Mouse (Mus musculus): Measurements from ENCODE around the gene Selenof. TPM values are rescaled to one million over a fixed set of nuclear protein-coding genes. Genes with fewer than 3 reads are reported as not detected.
A peak's percentile ranks its signal among the peaks of the same experiment; 100 is the strongest.

Selenof gene
- polyA plus RNA-seq, 1 experiment = 264 TPM

- peaks cover 38% of the 10 kb centered on the region for H3K36me3 ChIP-seq (ENCODE audit: control insufficient read depth, insufficient read depth)
- TF ChIP-seq TCF3 (IDR thresholded peaks at IDR 0.05; ENCODE audit: insufficient read length, low read depth) = no peak
- no peak for TF ChIP-seq USF1 (IDR thresholded peaks at IDR 0.05; ENCODE audit: low read depth)
- peak in 1 of 3 experiments; percentile 32 for TF ChIP-seq MYOG (IDR thresholded peaks at IDR 0.05; ENCODE audit: control insufficient read depth in 1 of 3, insufficient read depth in 1 of 3, insufficient read length in 2 of 3, low read depth in 2 of 3)
- peak in 1 of 3 experiments; percentile 32 for TF ChIP-seq MYOD1 (IDR thresholded peaks at IDR 0.05; ENCODE audit: control insufficient read depth in 1 of 3, insufficient read length in 2 of 3, low read depth in 2 of 3)
- H3K79me2 ChIP-seq (ENCODE audit: control insufficient read depth, insufficient read depth) = peaks cover 87% of the 10 kb centered on the region
- H3ac ChIP-seq (ENCODE audit: control insufficient read depth, insufficient read length) = no peak overlapping the region
- no peak overlapping the region for H3K4me3 ChIP-seq
- H3K4me2 ChIP-seq (ENCODE audit: low read depth) = no peak overlapping the region
- H3K27me3 ChIP-seq (ENCODE audit: control insufficient read depth, insufficient read depth, insufficient read length) = no peaks in the 10 kb centered on the region
Measured at GRCm38 (mm10) chr3:144589189-144589890, 19.2 kb downstream of the Selenof start.

- TF ChIP-seq MAX (IDR thresholded peaks at IDR 0.05; ENCODE audit: low read depth) = no peak
- TF ChIP-seq POLR2A (IDR thresholded peaks at IDR 0.05; ENCODE audit: insufficient read length, low read depth) = no peak
- TF ChIP-seq MYOG (IDR thresholded peaks at IDR 0.05; ENCODE audit: control insufficient read depth in 1 of 3, insufficient read depth in 1 of 3, insufficient read length in 2 of 3, low read depth in 2 of 3) = no peak
- no peak for TF ChIP-seq E2F4 (IDR thresholded peaks at IDR 0.05; ENCODE audit: insufficient read depth)
- TF ChIP-seq REST (IDR thresholded peaks at IDR 0.05; ENCODE audit: insufficient read depth, insufficient read length) = no peak
- H3ac ChIP-seq (ENCODE audit: control insufficient read depth, insufficient read length) = no peak overlapping the region
- no peaks in the 10 kb centered on the region for H3K27me3 ChIP-seq (ENCODE audit: control insufficient read depth, insufficient read depth, insufficient read length)
- H3K4me3 ChIP-seq = no peak overlapping the region
- H3K79me2 ChIP-seq (ENCODE audit: control insufficient read depth, insufficient read depth) = peaks cover 58% of the 10 kb centered on the region
- H3K4me2 ChIP-seq (ENCODE audit: low read depth) = no peak overlapping the region
- peaks cover 64% of the 10 kb centered on the region for H3K36me3 ChIP-seq (ENCODE audit: control insufficient read depth, insufficient read depth)
Measured at GRCm38 (mm10) chr3:144592992-144593785, 23.1 kb downstream of the Selenof start.

GRCm38 (mm10) chr3:144597121-144597520, 27.0 kb downstream of the Selenof start:
- Histone ChIP-seq H3ac (ENCODE audit: control insufficient read depth, insufficient read length) (no peak overlapping the region), H3K36me3 (ENCODE audit: control insufficient read depth, insufficient read depth) (peaks cover 55% of the 10 kb centered on the region), H3K27me3 (ENCODE audit: control insufficient read depth, insufficient read depth, insufficient read length) (no peaks in the 10 kb centered on the region), H3K79me2 (ENCODE audit: control insufficient read depth, insufficient read depth) (peaks cover 24% of the 10 kb centered on the region), H3K4me2 (ENCODE audit: low read depth) (no peak overlapping the region), H3K4me3 (no peak overlapping the region)
- TF ChIP-seq SRF (IDR thresholded peaks at IDR 0.05; ENCODE audit: control insufficient read depth, insufficient read length, low read depth) (no peak), TCF3 (IDR thresholded peaks at IDR 0.05; ENCODE audit: insufficient read length, low read depth) (no peak), MAX (IDR thresholded peaks at IDR 0.05; ENCODE audit: low read depth) (no peak), POLR2A (IDR thresholded peaks at IDR 0.05; ENCODE audit: insufficient read length, low read depth) (no peak), TCF12 (IDR thresholded peaks at IDR 0.05; ENCODE audit: insufficient read depth, poor library complexity, severe bottlenecking) (no peak), REST (IDR thresholded peaks at IDR 0.05; ENCODE audit: insufficient read depth, insufficient read length) (no peak), MYOG (IDR thresholded peaks at IDR 0.05; ENCODE audit: control insufficient read depth in 1 of 3, insufficient read depth in 1 of 3, insufficient read length in 2 of 3, low read depth in 2 of 3) (no peak), E2F4 (IDR thresholded peaks at IDR 0.05; ENCODE audit: insufficient read depth) (no peak), CEBPB (IDR thresholded peaks at IDR 0.05; ENCODE audit: insufficient read depth, poor library complexity, severe bottlenecking) (no peak), MYOD1 (IDR thresholded peaks at IDR 0.05; ENCODE audit: control insufficient read depth in 1 of 3, insufficient read length in 2 of 3, low read depth in 2 of 3) (no peak), POLR2AphosphoS2 (IDR thresholded peaks at IDR 0.05; ENCODE audit: insufficient read length, low read depth) (no peak), USF1 (IDR thresholded peaks at IDR 0.05; ENCODE audit: low read depth) (no peak)

GRCm38 (mm10) chr3:144597790-144598467, 27.8 kb downstream of the Selenof start:
- H3ac ChIP-seq (ENCODE audit: control insufficient read depth, insufficient read length) = no peak overlapping the region
- H3K79me2 ChIP-seq (ENCODE audit: control insufficient read depth, insufficient read depth) = peaks cover 19% of the 10 kb centered on the region
- no peak overlapping the region for H3K4me3 ChIP-seq
- no peak overlapping the region for H3K4me2 ChIP-seq (ENCODE audit: low read depth)
- TF ChIP-seq TCF3 (IDR thresholded peaks at IDR 0.05; ENCODE audit: insufficient read length, low read depth) = no peak
- no peak for TF ChIP-seq TCF12 (IDR thresholded peaks at IDR 0.05; ENCODE audit: insufficient read depth, poor library complexity, severe bottlenecking)
- no peak for TF ChIP-seq POLR2AphosphoS2 (IDR thresholded peaks at IDR 0.05; ENCODE audit: insufficient read length, low read depth)
- no peak for TF ChIP-seq REST (IDR thresholded peaks at IDR 0.05; ENCODE audit: insufficient read depth, insufficient read length)
- TF ChIP-seq USF1 (IDR thresholded peaks at IDR 0.05; ENCODE audit: low read depth) = no peak
- TF ChIP-seq MYOG (IDR thresholded peaks at IDR 0.05; ENCODE audit: control insufficient read depth in 1 of 3, insufficient read depth in 1 of 3, insufficient read length in 2 of 3, low read depth in 2 of 3) = no peak
- TF ChIP-seq E2F4 (IDR thresholded peaks at IDR 0.05; ENCODE audit: insufficient read depth) = no peak
- TF ChIP-seq POLR2A (IDR thresholded peaks at IDR 0.05; ENCODE audit: insufficient read length, low read depth) = no peak
- H3K36me3 ChIP-seq (ENCODE audit: control insufficient read depth, insufficient read depth) = peaks cover 55% of the 10 kb centered on the region
- H3K27me3 ChIP-seq (ENCODE audit: control insufficient read depth, insufficient read depth, insufficient read length) = no peaks in the 10 kb centered on the region
